Mouse (Mus musculus): ENCODE results near the gene Gps1. TPM values are rescaled to one million over a fixed set of nuclear protein-coding genes. Genes with fewer than 3 reads are reported as not detected.
A peak's percentile ranks its signal among the peaks of the same experiment; 100 is the strongest.
"Not testable (repeated sequence)": the region's sequence is repeated elsewhere in the genome, so short reads cannot be mapped to it uniquely, and the experiment has no call there.

Gene Gps1
- polyA plus RNA-seq, 1 experiment from 2014 or later: 167 TPM

DNA sequence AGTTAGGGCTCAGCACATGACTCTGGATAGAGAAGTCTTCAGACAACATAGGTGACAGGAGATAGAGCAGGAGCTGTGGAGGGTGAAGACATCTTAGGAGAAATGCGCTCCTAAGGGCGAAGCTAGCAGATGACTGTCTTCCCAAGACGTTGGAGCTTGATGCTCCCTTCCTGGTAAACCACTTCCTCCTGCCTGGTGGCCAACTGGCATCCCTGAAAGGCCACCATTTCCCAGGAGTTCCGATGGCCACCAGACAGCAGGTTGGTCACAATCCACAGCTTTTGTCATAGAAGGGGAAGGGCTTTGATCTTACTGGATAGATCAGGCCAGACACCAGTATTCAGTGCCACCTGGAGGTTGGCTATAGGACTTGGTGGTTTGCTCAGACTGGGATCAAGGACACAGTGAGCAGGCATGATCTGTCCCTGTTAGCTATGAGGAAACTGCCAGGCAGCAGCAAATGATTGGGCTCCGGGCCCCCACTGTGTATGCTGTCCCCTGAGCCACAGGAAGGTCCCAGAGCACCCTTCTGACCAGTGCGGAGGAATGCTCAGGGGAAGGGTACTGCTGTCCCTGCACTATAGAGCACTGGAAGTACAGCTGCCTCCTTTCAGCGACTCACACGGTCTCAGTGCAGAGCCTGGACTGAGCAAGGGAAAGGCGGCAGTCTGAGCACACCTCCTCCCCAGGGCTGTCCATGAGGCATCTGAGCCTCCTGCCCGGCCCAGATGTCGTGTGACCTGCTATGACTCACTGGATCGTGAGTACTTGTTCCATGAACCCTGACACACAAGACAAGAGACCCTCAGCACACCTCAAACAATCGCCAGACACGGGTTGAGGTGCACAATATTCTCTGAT, 22.0 kb upstream of the Gps1 start:
- Histone ChIP-seq H3K4me3 (replicated peaks; ENCODE audit: low read length) (no peak overlapping the region), H3K9me3 (replicated peaks; ENCODE audit: control insufficient read depth, low read length) (peaks cover 21% of the 10 kb centered on the region), H3K4me1 (ENCODE audit: control insufficient read depth, insufficient read depth, low read length) (peaks cover 5% of the 10 kb centered on the region), H3K27me3 (ENCODE audit: control insufficient read depth, insufficient read depth, low read length) (no peaks in the 10 kb centered on the region), H3K27ac (ENCODE audit: low read length) (peak overlapping the region; percentile 85), H3K4me2 (ENCODE audit: low read depth, low read length) (peak overlapping the region; percentile 24; the same call in 1 of the 2 replicates), H3K9ac (ENCODE audit: low read length) (peak overlapping the region; percentile 50), H3K36me3 (ENCODE audit: control insufficient read depth, insufficient read depth, low read length) (no peaks in the 10 kb centered on the region)
- peak; percentile 73; the same call in 1 of the 2 replicates for ATAC-seq (ENCODE audit: insufficient read depth, low FRiP score)
- WGBS: 60% methylated on average over 14 of the region's 14 CpGs

DNA sequence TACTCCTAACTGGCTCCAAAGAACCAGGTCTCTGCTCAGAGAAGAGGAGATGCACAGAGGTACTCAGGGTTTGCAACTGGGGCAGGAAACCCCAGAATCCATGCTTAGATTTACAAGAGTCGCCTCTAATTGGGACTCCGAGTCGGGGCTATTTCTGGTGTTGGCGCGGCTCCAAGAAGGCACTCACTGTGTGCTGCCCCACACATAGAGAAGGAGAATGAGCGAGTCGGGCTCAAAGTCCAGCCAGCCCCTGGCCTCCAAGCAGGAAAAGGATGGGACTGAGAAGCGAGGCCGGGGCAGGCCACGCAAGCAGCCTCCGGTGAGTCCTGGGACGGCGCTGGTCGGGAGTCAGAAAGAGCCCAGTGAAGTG, 21.4 kb upstream of the Gps1 start, which contains the start of gene Hmga1b:
TSS of gene Hmga1b (plus strand) at position 123 of the 370 bp plus-strand sequence.
- 11% methylated on average over 14 of the region's 14 CpGs for WGBS

DNA sequence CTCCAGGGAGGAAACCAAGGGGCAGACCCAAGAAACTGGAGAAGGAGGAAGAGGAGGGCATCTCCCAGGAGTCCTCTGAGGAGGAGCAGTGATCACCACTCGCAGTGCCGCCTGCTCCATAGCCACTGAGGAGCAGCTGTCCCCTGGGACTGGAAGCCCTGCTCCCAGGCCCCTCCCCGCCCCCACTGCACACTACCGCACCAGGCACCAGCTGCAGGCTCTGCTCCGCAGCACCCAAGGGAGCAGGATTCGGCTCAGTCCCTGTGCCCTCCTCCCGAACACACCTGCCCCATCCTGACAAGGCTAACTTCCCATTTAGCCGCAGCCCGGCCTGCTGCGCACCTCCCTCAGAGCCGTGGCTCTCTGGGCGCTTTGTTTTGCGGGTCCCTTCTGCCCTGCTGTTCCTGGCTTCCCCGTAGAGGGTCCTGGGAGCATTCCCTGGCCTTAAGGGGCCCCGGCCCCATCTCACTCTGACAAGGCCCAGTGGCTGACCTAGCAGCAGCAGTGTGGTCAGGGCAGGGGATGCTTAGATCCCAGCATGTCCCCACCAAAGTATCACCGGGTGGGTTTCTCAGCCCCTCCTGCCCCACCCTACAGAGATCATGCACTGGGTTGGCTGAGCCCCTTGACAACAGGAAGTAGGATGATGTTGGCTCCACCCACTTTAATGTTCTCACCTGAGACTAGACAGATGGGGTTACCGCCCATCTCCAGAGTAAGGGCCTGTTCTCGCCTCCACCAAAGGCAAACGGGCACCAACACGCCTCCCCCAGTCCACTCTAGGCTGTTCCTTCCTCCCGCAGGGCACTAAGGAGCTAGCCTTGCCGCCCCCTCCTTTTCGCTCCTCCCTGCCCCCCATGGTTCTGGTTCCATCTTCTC, 20.7 kb upstream of the Gps1 start:
- H3K27me3 ChIP-seq (ENCODE audit: control insufficient read depth, insufficient read depth, low read length); H3K9ac ChIP-seq (ENCODE audit: low read length); H3K4me1 ChIP-seq (ENCODE audit: control insufficient read depth, insufficient read depth, low read length); H3K4me3 ChIP-seq (replicated peaks; ENCODE audit: low read length); H3K27ac ChIP-seq (ENCODE audit: low read length); H3K36me3 ChIP-seq (ENCODE audit: control insufficient read depth, insufficient read depth, low read length): not testable (repeated sequence)
- WGBS: 12% methylated on average over 7 of the region's 23 CpGs
- Histone ChIP-seq H3K4me2 (ENCODE audit: low read depth, low read length) (peak overlapping the region; percentile 24; the same call in 1 of the 2 replicates), H3K9me3 (replicated peaks; ENCODE audit: control insufficient read depth, low read length) (peaks cover 13% of the 10 kb centered on the region)
- peak; percentile 51 for ATAC-seq (ENCODE audit: insufficient read depth, low FRiP score)

More for the DNA sequence above, 21.4 kb upstream of the Gps1 start, which contains the start of gene Hmga1b:
- ATAC-seq (ENCODE audit: insufficient read depth, low FRiP score): peak; percentile 49; the same call in 1 of the 2 replicates
- H3K4me3 ChIP-seq (replicated peaks; ENCODE audit: low read length); H3K27me3 ChIP-seq (ENCODE audit: control insufficient read depth, insufficient read depth, low read length); H3K4me1 ChIP-seq (ENCODE audit: control insufficient read depth, insufficient read depth, low read length); H3K36me3 ChIP-seq (ENCODE audit: control insufficient read depth, insufficient read depth, low read length): not testable (repeated sequence)
- Histone ChIP-seq H3K27ac (ENCODE audit: low read length) (peak within 1 kb of the TSS; percentile 85), H3K4me2 (ENCODE audit: low read depth, low read length) (peak within 1 kb of the TSS; percentile 24; the same call in 1 of the 2 replicates), H3K9ac (ENCODE audit: low read length) (peak within 1 kb of the TSS; percentile 50), H3K9me3 (replicated peaks; ENCODE audit: control insufficient read depth, low read length) (peaks cover 19% of the 10 kb centered on the region)

DNA sequence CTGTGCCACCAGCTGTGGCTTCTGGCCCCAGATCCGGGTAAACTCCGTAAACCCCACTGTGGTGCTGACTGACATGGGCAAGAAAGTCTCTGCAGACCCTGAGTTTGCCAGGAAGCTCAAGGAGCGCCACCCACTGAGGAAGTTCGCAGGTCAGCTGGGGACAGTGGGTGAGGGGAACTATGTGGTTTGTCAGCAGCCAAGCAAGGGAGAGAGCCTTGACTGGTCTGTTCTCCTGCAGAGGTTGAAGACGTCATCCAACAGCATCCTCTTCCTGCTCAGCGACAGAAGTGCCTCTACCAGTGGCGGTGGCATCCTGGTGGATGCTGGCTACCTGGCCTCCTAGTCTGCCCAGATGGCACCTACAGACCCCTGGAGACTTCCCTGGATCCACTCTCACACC, 17.0 kb upstream of the Gps1 start:
- H3K4me3 ChIP-seq (replicated peaks; ENCODE audit: low read length); H3K9ac ChIP-seq (ENCODE audit: low read length); H3K4me2 ChIP-seq (ENCODE audit: low read depth, low read length); H3K4me1 ChIP-seq (ENCODE audit: control insufficient read depth, insufficient read depth, low read length); H3K9me3 ChIP-seq (replicated peaks; ENCODE audit: control insufficient read depth, low read length); H3K36me3 ChIP-seq (ENCODE audit: control insufficient read depth, insufficient read depth, low read length); ATAC-seq (ENCODE audit: insufficient read depth, low FRiP score); H3K27ac ChIP-seq (ENCODE audit: low read length); H3K27me3 ChIP-seq (ENCODE audit: control insufficient read depth, insufficient read depth, low read length): not testable (repeated sequence)
- WGBS: 61% methylated on average over 3 of the region's 7 CpGs

DNA sequence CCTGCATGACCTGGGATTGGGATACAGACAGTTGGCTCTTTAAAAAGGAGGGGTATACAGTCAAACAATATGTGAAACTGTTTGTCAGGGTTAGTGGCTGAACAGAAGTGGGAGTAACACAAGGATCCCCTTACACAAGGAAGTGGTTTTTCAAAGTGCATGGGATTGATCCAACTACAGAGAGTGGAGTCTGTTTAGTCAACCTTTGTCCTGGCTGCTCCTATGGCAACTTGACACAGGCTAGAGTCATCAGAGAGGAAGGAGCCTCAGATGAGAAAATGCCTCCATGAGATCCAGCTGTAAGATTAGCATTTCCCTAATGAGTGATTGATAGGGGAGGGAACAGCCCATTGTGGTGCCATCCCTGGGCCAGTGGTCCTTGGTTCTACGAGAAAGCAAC, 15.9 kb upstream of the Gps1 start:
- Histone ChIP-seq H3K4me2 (ENCODE audit: low read depth, low read length) (no peak overlapping the region), H3K9me3 (replicated peaks; ENCODE audit: control insufficient read depth, low read length) (no peaks in the 10 kb centered on the region), H3K4me3 (replicated peaks; ENCODE audit: low read length) (no peak overlapping the region), H3K36me3 (ENCODE audit: control insufficient read depth, insufficient read depth, low read length) (no peaks in the 10 kb centered on the region), H3K27me3 (ENCODE audit: control insufficient read depth, insufficient read depth, low read length) (no peaks in the 10 kb centered on the region), H3K4me1 (ENCODE audit: control insufficient read depth, insufficient read depth, low read length) (no peaks in the 10 kb centered on the region), H3K27ac (ENCODE audit: low read length) (peak overlapping the region; percentile 42; the same call in 1 of the 2 replicates), H3K9ac (ENCODE audit: low read length) (no peak overlapping the region)
- ATAC-seq (ENCODE audit: insufficient read depth, low FRiP score): peak; percentile 62; the same call in 1 of the 2 replicates
- WGBS: 67% methylated on average over 1 of the region's 1 CpGs

DNA sequence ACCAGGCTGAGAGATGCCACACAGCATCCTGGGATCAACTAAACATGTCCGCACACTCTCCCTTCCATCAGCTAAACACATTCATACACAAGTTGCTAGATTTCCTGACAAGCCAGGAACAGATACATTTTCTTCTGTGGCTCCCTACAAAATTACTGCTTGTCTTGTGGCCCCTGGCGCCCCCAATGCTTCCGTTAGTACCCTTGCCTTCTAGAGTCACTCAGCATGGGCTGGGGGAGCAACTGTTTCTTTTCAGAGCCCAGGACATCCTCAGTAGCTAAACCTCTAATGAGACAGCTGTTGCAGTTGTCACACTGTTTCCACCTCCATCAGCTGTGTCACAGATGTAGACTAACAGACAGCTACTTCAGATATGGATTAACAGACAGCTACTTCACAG, 11.3 kb upstream of the Gps1 start:
- H3K4me2 ChIP-seq (ENCODE audit: low read depth, low read length): no peak overlapping the region
- no peaks in the 10 kb centered on the region for H3K27me3 ChIP-seq (ENCODE audit: control insufficient read depth, insufficient read depth, low read length)
- no peaks in the 10 kb centered on the region for H3K36me3 ChIP-seq (ENCODE audit: control insufficient read depth, insufficient read depth, low read length)
- H3K27ac ChIP-seq (ENCODE audit: low read length): no peak overlapping the region
- H3K9ac ChIP-seq (ENCODE audit: low read length): no peak overlapping the region
- no peak overlapping the region for H3K4me3 ChIP-seq (replicated peaks; ENCODE audit: low read length)
- H3K4me1 ChIP-seq (ENCODE audit: control insufficient read depth, insufficient read depth, low read length): peaks cover 6% of the 10 kb centered on the region; the same call in 1 of the 2 replicates
- H3K9me3 ChIP-seq (replicated peaks; ENCODE audit: control insufficient read depth, low read length): no peaks in the 10 kb centered on the region
- WGBS: 77% methylated on average over 3 of the region's 3 CpGs
- no peak for ATAC-seq (ENCODE audit: insufficient read depth, low FRiP score)

DNA sequence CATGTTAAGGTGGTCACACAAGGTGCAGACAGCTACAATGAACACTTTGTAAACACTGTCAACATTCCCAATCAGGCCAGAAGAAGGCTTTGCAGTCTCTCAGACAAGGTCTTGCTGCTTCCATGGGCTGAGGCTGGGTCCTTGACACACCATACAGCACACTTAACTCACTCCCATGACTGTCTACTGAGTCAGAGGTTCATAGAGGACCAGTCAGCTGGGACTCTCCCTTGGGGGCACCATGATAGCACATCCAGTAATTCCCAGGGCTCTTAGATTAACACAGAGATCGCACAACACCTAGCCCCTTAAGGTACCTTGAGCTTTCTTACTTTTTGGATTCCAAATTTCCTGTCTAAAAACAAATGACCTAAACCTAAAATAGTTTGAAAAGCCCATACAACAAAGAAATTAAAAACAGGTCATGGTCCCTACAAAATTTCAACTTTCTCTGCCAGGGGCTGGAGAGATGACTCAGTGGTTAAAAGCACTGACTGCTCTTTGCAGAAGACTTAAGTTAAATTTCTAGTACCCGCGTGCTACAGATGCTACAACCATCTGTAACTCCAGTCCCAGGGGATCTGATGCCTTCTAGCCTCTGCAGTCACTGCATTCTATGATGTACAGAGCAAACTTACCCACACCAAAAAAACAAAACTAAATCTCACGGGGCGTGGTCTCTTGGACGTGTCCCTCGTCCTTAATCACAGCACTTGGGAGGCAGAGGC, 10.4 kb upstream of the Gps1 start:
- no peaks in the 10 kb centered on the region for H3K36me3 ChIP-seq (ENCODE audit: control insufficient read depth, insufficient read depth, low read length)
- ATAC-seq (ENCODE audit: insufficient read depth, low FRiP score): no peak
- WGBS: 82% methylated on average over 7 of the region's 7 CpGs
- H3K27ac ChIP-seq (ENCODE audit: low read length): no peak overlapping the region
- no peak overlapping the region for H3K4me2 ChIP-seq (ENCODE audit: low read depth, low read length)
- peaks cover 6% of the 10 kb centered on the region; the same call in 1 of the 2 replicates for H3K4me1 ChIP-seq (ENCODE audit: control insufficient read depth, insufficient read depth, low read length)
- no peaks in the 10 kb centered on the region for H3K9me3 ChIP-seq (replicated peaks; ENCODE audit: control insufficient read depth, low read length)
- H3K4me3 ChIP-seq (replicated peaks; ENCODE audit: low read length): no peak overlapping the region
- H3K27me3 ChIP-seq (ENCODE audit: control insufficient read depth, insufficient read depth, low read length): no peaks in the 10 kb centered on the region
- H3K9ac ChIP-seq (ENCODE audit: low read length): no peak overlapping the region

DNA sequence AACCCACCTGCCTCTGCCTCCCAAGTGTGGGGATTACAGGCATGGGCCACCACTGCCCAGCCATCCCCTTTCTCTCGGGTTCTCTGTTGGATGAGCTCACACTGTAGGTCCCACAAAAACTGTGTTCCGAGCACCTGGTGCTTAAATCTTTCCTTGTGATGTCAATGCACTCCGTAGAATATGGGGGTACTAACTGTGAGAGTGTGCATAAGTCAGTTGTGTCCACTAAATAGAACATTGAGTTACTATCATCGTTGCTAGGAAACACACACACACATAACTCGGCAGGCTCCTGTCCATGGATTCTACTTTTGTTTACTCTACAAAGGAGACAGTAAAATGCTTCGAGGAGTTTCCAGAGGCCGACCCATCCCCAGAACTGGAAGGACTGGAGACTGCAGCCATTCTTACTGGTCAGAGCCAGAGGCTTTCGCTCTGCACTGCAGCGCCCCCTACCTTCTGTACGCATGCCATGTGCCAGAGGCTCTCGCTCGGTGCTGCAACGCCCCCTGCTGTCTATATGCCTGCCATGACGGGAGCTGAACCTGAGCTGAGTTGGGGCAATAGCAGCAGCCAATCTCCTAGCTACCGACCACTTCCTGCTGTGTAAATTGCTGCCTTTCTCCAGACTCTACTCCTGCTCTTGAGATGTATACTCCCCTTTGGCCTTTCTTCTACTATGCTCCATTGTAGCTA, 8.2 kb upstream of the Gps1 start:
- Histone ChIP-seq H3K9ac (ENCODE audit: low read length) (0 out of 2 replicates have a peak overlapping the region, but pooled peaks have one; percentile 4), H3K36me3 (ENCODE audit: control insufficient read depth, insufficient read depth, low read length) (no peaks in the 10 kb centered on the region), H3K27me3 (ENCODE audit: control insufficient read depth, insufficient read depth, low read length) (no peaks in the 10 kb centered on the region), H3K4me2 (ENCODE audit: low read depth, low read length) (no peak overlapping the region), H3K27ac (ENCODE audit: low read length) (no peak overlapping the region), H3K4me1 (ENCODE audit: control insufficient read depth, insufficient read depth, low read length) (peaks cover 6% of the 10 kb centered on the region; the same call in 1 of the 2 replicates), H3K9me3 (replicated peaks; ENCODE audit: control insufficient read depth, low read length) (no peaks in the 10 kb centered on the region), H3K4me3 (replicated peaks; ENCODE audit: low read length) (no peak overlapping the region)
- 23% methylated on average over 15 of the region's 15 CpGs for WGBS
- ATAC-seq (ENCODE audit: insufficient read depth, low FRiP score): peak; percentile 89
